Mouse (Mus musculus): ENCODE measurements around the gene Mrps12. TPM values are rescaled to one million over a fixed set of nuclear protein-coding genes. Genes with fewer than 3 reads are reported as not detected.

Mrps12 gene
- 27.1 TPM for total RNA-seq (2023)

GRCm38 (mm10) chr7:28741709-28742438, at the start of gene Mrps12, which contains the start of gene Sars2:
TSS of gene Mrps12 (minus strand) at chr7:28741820.
TSS of gene Sars2 (plus strand) at chr7:28741992.

GRCm38 (mm10) chr7:28788307-28789195, 46.9 kb upstream of the Mrps12 start, which contains the start of gene Rinl:
TSS of gene Rinl (plus strand) at chr7:28788969.

GRCm38 (mm10) chr7:28767462-28767965, 25.9 kb upstream of the Mrps12 start, which contains the start of gene Nfkbib:
TSS of gene Nfkbib (minus strand) at chr7:28767512.

GRCm38 (mm10) chr7:28766173-28766879, 24.7 kb upstream of the Mrps12 start, which contains the start of gene Sirt2:
TSS of gene Sirt2 (plus strand) at chr7:28766735.

GRCm38 (mm10) chr7:28756079-28756478, 14.5 kb upstream of the Mrps12 start, which contains the start of gene Ccer2:
TSS of gene Ccer2 (plus strand) at chr7:28756174.

DNA sequence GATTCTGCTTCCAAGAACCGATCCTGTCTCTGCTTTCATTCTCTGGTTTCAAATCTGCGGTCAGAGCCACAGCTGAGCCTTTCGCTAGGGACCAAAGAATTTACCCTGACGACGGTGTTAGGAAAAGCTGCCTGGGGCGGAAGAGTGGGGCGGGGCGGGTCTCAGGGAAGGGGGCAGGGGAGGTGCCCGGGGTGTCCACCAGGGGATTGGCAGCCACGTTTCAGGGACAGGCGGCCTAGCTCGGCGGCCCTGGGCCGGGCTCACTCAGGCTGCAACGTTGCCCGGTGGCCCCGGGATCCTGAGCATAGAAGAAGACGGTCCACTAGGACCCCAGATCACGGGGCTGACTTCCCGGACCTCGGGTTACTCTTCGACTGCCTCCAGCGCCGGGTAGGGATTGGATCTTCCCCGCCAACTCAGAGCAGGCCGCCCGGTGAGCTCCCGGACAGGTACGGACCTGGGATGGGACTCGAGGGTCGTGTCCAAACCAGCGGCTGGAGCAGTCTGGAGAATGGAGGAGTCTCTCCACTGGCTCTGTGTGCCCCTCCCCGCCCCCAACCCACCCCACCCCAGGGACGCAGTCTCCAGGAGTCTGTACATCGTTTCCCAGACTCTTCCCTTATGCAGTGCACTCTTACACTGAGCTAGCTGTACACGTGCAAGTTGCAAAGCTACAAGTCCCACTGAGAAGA, 24.9 kb downstream of the Mrps12 start, which contains the start of gene Fbxo17:
Gene Fbxo17 (plus strand): TSS at position 215 of the 692 bp plus-strand sequence.

GRCm38 (mm10) chr7:28692545-28693320, 48.9 kb downstream of the Mrps12 start, which contains the start of gene Fbxo27:
TSS of gene Fbxo27 (plus strand) at chr7:28692849.

Other genes with a start within 250 kb of the Mrps12 start
- not detected for gene Ifnl2, start 231.4 kb downstream of the Mrps12 start, total RNA-seq (2023)
- not detected for gene Ifnl3, start 219.0 kb downstream of the Mrps12 start, total RNA-seq (2023)
- gene Sycn, start 200.9 kb downstream of the Mrps12 start, total RNA-seq (2023) = 1.0 TPM
- gene Nccrp1, start 194.6 kb downstream of the Mrps12 start, total RNA-seq (2023) = 0.55 TPM
- gene Samd4b, start 143.7 kb downstream of the Mrps12 start, total RNA-seq (2023) = 36.4 TPM
- gene Pak4, start 143.6 kb downstream of the Mrps12 start, total RNA-seq (2023) = 10.5 TPM
- not detected for gene Acp7, start 110.5 kb downstream of the Mrps12 start, total RNA-seq (2023)
- gene Fbxo27, start 49.0 kb downstream of the Mrps12 start, total RNA-seq (2023) = 1.6 TPM
- gene Fbxo17, start 25.0 kb downstream of the Mrps12 start, total RNA-seq (2023) = 15.6 TPM
- gene Sars2, start 172 bp upstream of the Mrps12 start, total RNA-seq (2023) = 18.2 TPM
- not detected for gene Ccer2, start 14.4 kb upstream of the Mrps12 start, total RNA-seq (2023)
- gene Sirt2, start 24.9 kb upstream of the Mrps12 start, total RNA-seq (2023) = 51.1 TPM
- 48.3 TPM for gene Nfkbib, start 25.7 kb upstream of the Mrps12 start, total RNA-seq (2023)
- 126 TPM for gene Rinl, start 47.1 kb upstream of the Mrps12 start, total RNA-seq (2023)
- gene Hnrnpl, start 66.7 kb upstream of the Mrps12 start, total RNA-seq (2023) = 641 TPM
- gene Ech1, start 83.4 kb upstream of the Mrps12 start, total RNA-seq (2023) = 50.1 TPM
- 9.6 TPM for gene Lgals4, start 92.0 kb upstream of the Mrps12 start, total RNA-seq (2023)
- not detected for gene Lgals7, start 122.0 kb upstream of the Mrps12 start, total RNA-seq (2023)
- not detected for gene Capn12, start 139.6 kb upstream of the Mrps12 start, total RNA-seq (2023)
- 149 TPM for gene Actn4, start 220.5 kb upstream of the Mrps12 start, total RNA-seq (2023)
- gene Eif3k, start 240.0 kb upstream of the Mrps12 start, total RNA-seq (2023) = 317 TPM
- gene Map4k1, start 240.2 kb upstream of the Mrps12 start, total RNA-seq (2023) = 104 TPM

Measured in CD8-positive naive resting alpha-beta T cell, adult 57 days (primary cell).